Comparison of ENCODE assay signal across 17 mouse cellular contexts in the genomic region with DNA sequence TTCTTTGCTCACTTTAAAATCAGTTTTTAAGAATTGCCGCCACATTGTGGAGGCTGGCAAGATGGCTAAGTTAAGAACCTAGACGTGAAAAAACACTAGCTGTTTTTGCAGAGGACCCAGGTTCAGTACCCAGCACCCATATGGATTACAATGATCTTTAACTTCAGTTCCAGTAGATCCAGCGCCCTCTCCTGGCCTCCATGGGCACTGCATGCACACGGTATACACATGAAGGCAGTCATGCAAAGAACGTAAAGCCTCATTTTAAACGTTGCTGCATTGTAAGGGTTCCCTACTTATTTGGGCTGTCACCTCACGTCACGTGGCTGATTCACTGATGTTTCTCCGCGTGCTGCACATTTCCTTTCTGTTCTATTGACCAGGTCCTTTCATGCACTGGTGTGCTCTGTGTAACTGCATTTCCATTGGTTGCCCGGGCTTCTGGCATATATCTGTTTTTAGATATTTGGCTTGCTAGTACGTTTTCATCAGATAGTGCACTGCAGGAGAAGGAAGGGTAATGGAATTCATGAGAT. TPM values are rescaled to one million over a fixed set of nuclear protein-coding genes. Genes with fewer than 3 reads are reported as not detected.
DNase-seq lines count a peak whose midpoint lies in the region; ATAC-seq and TF ChIP-seq lines count a peak whose summit lies in the region.
"Had no signal": no experiment of that assay in that cellular context is flagged by ENCODE, and none has a peak within 500 bp of the region (broad histone marks: within the 10 kb centered on the region; RNA-seq: fewer than 3 reads in every experiment).

No protein-coding gene starts in this region.

- H3K4me1 ChIP-seq in lung, adult 2 months (ENCODE audit: control insufficient read depth, insufficient read depth, low read length) = no peaks in the 10 kb centered on the region
- H3K4me1 ChIP-seq in liver, postnatal 0 days (ENCODE audit: insufficient read depth) = no peaks in the 10 kb centered on the region
- H3K4me1 ChIP-seq: limb, embryonic 15.5 days had no signal

- no peak for TF ChIP-seq POLR2A in lung, adult 2 months (IDR thresholded peaks at IDR 0.05; ENCODE audit: borderline replicate concordance, extremely low read depth, low read depth, low read length)

- no peak for TF ChIP-seq EP300 in liver, postnatal 0 days (IDR thresholded peaks at IDR 0.05; ENCODE audit: low read depth)

- no peak for DNase-seq in gastrocnemius, adult 2 months
- no peak for DNase-seq in gastrocnemius, postnatal 36 days
- DNase-seq in lung, adult 2 months = no peak
- no peak for DNase-seq in lung, postnatal 25 days (ENCODE audit: low spot score)
- DNase-seq in ES-CJ7 (ENCODE audit: low read depth, low spot score) = peak; percentile 61
- no peak for DNase-seq in liver, postnatal 0 days
- DNase-seq in layer of hippocampus, adult 9-11 months = no peak
- DNase-seq: cerebellum, postnatal 25 days; kidney, adult 9 months had no signal

- peaks cover 1% of the 10 kb centered on the region; the same call in 1 of the 2 replicates for H3K27me3 ChIP-seq in liver, postnatal 0 days (ENCODE audit: insufficient read depth, low read length)
- H3K27me3 ChIP-seq: limb, embryonic 15.5 days had no signal

- no peaks in the 10 kb centered on the region for H3K9me3 ChIP-seq in liver, postnatal 0 days (ENCODE audit: low read length)
- H3K9me3 ChIP-seq: limb, embryonic 15.5 days had no signal

- no peak for ATAC-seq in liver, postnatal 0 days
- no peak for ATAC-seq in cerebellum, adult (ENCODE audit: insufficient number of reproducible peaks, low FRiP score, low TSS enrichment)

- no peak overlapping the region for H3K4me2 ChIP-seq in liver, postnatal 0 days (ENCODE audit: low read depth, low read length)
- H3K4me2 ChIP-seq: limb, embryonic 15.5 days had no signal

- no peak overlapping the region for H3K9ac ChIP-seq in liver, postnatal 0 days (replicated peaks)
- H3K9ac ChIP-seq: limb, embryonic 15.5 days had no signal

- WGBS in lung, adult 2 months = 76% methylated on average over 12 of the region's 12 CpGs
- 67% methylated on average over 12 of the region's 12 CpGs for WGBS in liver, postnatal 0 days (ENCODE audit: insufficient replicate concordance)

- H3K36me3 ChIP-seq in liver, postnatal 0 days (replicated peaks; ENCODE audit: insufficient read depth, low read length) = no peaks in the 10 kb centered on the region
- H3K36me3 ChIP-seq: limb, embryonic 15.5 days had no signal

- intact Hi-C loops in gastrocnemius, adult 2 months (cut with DNase I) = no loop called here
- intact Hi-C loops in gastrocnemius, postnatal 36 days (cut with DNase I) = no loop called here

- no peak overlapping the region for H3K4me3 ChIP-seq in gastrocnemius, adult 2 months
- no peak overlapping the region for H3K4me3 ChIP-seq in lung, adult 2 months (replicated peaks; ENCODE audit: extremely low read depth, low read depth, low read length)
- H3K4me3 ChIP-seq in liver, postnatal 0 days (ENCODE audit: low read depth, low read length) = no peak overlapping the region
- H3K4me3 ChIP-seq: erythroblast, embryonic 14.5 days; limb, embryonic 15.5 days; megakaryocyte, embryonic 14.5 days had no signal

- TF ChIP-seq CTCF in gastrocnemius, adult 2 months (IDR thresholded peaks at IDR 0.05) = peak; percentile 25; the same call in 1 of the 2 replicates
- TF ChIP-seq CTCF in lung, adult 2 months (IDR thresholded peaks at IDR 0.05; ENCODE audit: insufficient read depth, low read length) = 0 out of 2 replicates have a peak, but pooled peaks have one; percentile 28
- peak; percentile 50 for TF ChIP-seq CTCF in liver, postnatal 0 days (IDR thresholded peaks at IDR 0.05; ENCODE audit: low read depth)

- no peak overlapping the region for H3K27ac ChIP-seq in gastrocnemius, adult 2 months
- no peak overlapping the region for H3K27ac ChIP-seq in liver, postnatal 0 days (ENCODE audit: low read depth)
- H3K27ac ChIP-seq: limb, embryonic 15.5 days had no signal

RNA-seq across cellular contexts. Expression of a gene that starts 8.3 kb away (rescaled TPM):
- not detected for total RNA-seq in gastrocnemius, adult 2 months (2021)
- total RNA-seq in gastrocnemius, postnatal 36 days (2021) = not detected
- not detected in 2 replicates for polyA plus RNA-seq in lung, adult 2 months (2012; rRNA removed)
- not detected in 2 replicates for polyA plus RNA-seq in liver, postnatal 0 days (2015; fragmentation: Nextera tagmentation; extraction: Ambion mirVana)
- total RNA-seq: heart, adult 8-10 months; hematopoietic stem cell, adult 5-6 weeks had no signal
- polyA plus RNA-seq: brain, embryonic 14.5 days; C2C12; erythroblast, embryonic 14.5 days; limb, embryonic 15.5 days had no signal

RNA-seq across cellular contexts. Expression of a gene that starts 24.3 kb away (rescaled TPM):
- not detected for total RNA-seq in gastrocnemius, adult 2 months (2021)
- not detected for total RNA-seq in gastrocnemius, postnatal 36 days (2021)
- 0.46 TPM in 1 of 2 replicates, not detected in the other for polyA plus RNA-seq in lung, adult 2 months (2012; rRNA removed)
- polyA plus RNA-seq in liver, postnatal 0 days (2015; fragmentation: Nextera tagmentation; extraction: Ambion mirVana) = 0.28 TPM in 1 of 2 replicates, not detected in the other
- total RNA-seq: heart, adult 8-10 months had no signal
- polyA plus RNA-seq: brain, embryonic 14.5 days; C2C12; erythroblast, embryonic 14.5 days had no signal
